Mouse (Mus musculus): ENCODE results near the gene Gm49340.
"Not testable (repeated sequence)": the region's sequence is repeated elsewhere in the genome, so short reads cannot be mapped to it uniquely, and the experiment has no call there.

Gene Gm49340

GRCm38 (mm10) chr11:73329442-73329841 is at the start of gene Gm49340, which contains the start of the genes Aspa and Spata22:
Gene Gm49340, plus strand, starts transcription at chr11:73329741.
Gene Aspa, minus strand, starts transcription at chr11:73329596.
Gene Spata22, plus strand, starts transcription at chr11:73329741.
- no peak for DNase-seq

GRCm38 (mm10) chr11:73280710-73281109 is 48.8 kb upstream of the Gm49340 start:
- DNase-seq: peak; percentile 10

GRCm38 (mm10) chr11:73281528-73282027 is 48.0 kb upstream of the Gm49340 start:
- DNase-seq: peak; percentile 54

- DNase-seq: peak; percentile 72
Observed at GRCm38 (mm10) chr11:73283369-73283768, 46.2 kb upstream of the Gm49340 start.

- DNase-seq: no peak
Observed at GRCm38 (mm10) chr11:73283926-73284325, 45.6 kb upstream of the Gm49340 start.

- no peak for DNase-seq
Observed at GRCm38 (mm10) chr11:73284351-73284750, 45.2 kb upstream of the Gm49340 start.

- no peak for DNase-seq
Observed at GRCm38 (mm10) chr11:73289621-73290020, 39.9 kb upstream of the Gm49340 start.

- DNase-seq: no peak
Observed at GRCm38 (mm10) chr11:73303123-73303522, 26.4 kb upstream of the Gm49340 start.

- no peak for DNase-seq
Observed at GRCm38 (mm10) chr11:73315961-73316360, 13.6 kb upstream of the Gm49340 start.

GRCm38 (mm10) chr11:73318581-73318980 is 11.0 kb upstream of the Gm49340 start:
- not testable (repeated sequence) for DNase-seq

GRCm38 (mm10) chr11:73321064-73321463 is 8.5 kb upstream of the Gm49340 start:
- DNase-seq: not testable (repeated sequence)

- DNase-seq: no peak
Observed at GRCm38 (mm10) chr11:73323906-73324830, 5.4 kb upstream of the Gm49340 start.

GRCm38 (mm10) chr11:73326485-73326886 is 3.1 kb upstream of the Gm49340 start:
- DNase-seq: peak; percentile 8

- no peak for DNase-seq
Observed at GRCm38 (mm10) chr11:73327361-73327760, 2.2 kb upstream of the Gm49340 start.

GRCm38 (mm10) chr11:73333357-73333756 is 3.8 kb downstream of the Gm49340 start:
- DNase-seq: no peak

GRCm38 (mm10) chr11:73336919-73337318 is 7.4 kb downstream of the Gm49340 start:
- no peak for DNase-seq

GRCm38 (mm10) chr11:73350483-73350882 is 20.9 kb downstream of the Gm49340 start, which contains the start of gene Olfr20:
Gene Olfr20, plus strand, starts transcription at chr11:73350783.
- no peak for DNase-seq

- DNase-seq: no peak
Observed at GRCm38 (mm10) chr11:73370946-73371345, 41.4 kb downstream of the Gm49340 start, which contains the start of gene Olfr376. Gene Olfr376, plus strand, starts transcription at chr11:73371246.

- DNase-seq: no peak
Observed at GRCm38 (mm10) chr11:73395374-73395773, 65.8 kb downstream of the Gm49340 start.

- DNase-seq: no peak
Observed at GRCm38 (mm10) chr11:73399514-73399913, 70.0 kb downstream of the Gm49340 start, which contains the start of gene Olfr1. Gene Olfr1, minus strand, starts transcription at chr11:73399614.

Data from lung, postnatal 10 days (tissue).